Mouse (Mus musculus): ENCODE results near the gene Slc9a1.

GRCm38 (mm10) chr4:133439460-133440376 lies 70.2 kb downstream of the Slc9a1 start:
- TF ChIP-seq CTCF (IDR thresholded peaks at IDR 0.05; ENCODE audit: control insufficient read depth, insufficient read depth, insufficient replicate concordance, low read depth, low read length) (no peak), POLR2A (IDR thresholded peaks at IDR 0.05; ENCODE audit: control insufficient read depth, low read depth, low read length) (0 out of 2 replicates have a peak, but pooled peaks have one; percentile 3)

All from testis, adult 2 months (tissue).